Mouse (Mus musculus) central nervous system, embryonic 11.5 days (tissue): Measurements from ENCODE around the gene Timd2. TPM values are rescaled to one million over a fixed set of nuclear protein-coding genes. Genes with fewer than 3 reads are reported as not detected.

Source experiments
- polyA plus RNA-seq: library from polyadenylated mRNA; depleted of rRNA; stranded (reverse); fragments of >200 nt; gene quantifications from 2 replicates; pipeline ENCODE4 v1.2.3, GENCODE M21; 2012; rRNA removed

Timd2 gene
- polyA plus RNA-seq = 0.29 and 0.76 TPM in 2 replicates

DNA sequence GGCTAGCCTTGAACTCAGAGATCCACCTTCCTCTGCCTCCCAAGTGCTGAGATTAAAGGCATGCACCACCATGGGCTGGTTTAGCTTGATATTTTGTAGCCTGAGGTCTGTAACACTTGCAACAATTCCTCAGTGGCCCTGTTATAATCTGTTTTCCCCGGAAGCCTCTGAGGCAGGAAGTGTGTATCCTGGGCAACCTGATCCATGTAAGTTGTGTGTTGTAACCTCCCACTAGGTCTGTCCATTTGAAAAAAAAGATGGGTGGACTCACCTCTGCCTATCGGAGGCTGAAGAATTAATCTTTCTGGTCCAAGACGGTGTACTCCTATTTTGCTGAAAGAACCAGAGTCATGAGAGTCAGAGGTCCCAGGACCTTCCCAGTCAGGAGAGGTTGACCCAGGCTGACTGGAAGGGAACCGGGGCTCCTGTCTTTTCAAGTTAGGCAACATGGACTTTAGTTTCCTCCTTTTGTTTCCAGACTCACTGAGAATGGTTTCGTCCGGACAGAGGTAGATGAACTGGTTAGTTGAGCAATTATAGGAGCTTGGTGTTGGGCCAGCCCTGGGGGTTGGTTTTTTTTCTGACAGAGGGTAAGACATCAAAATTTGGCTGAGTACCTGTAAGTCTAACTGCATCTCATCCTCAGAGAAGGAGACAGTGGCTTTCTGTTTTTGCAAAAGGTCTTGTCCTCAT lies at the start of gene Timd2:
Timd2 (minus strand) TSS at position 398 of the 693 bp plus-strand sequence.

DNA sequence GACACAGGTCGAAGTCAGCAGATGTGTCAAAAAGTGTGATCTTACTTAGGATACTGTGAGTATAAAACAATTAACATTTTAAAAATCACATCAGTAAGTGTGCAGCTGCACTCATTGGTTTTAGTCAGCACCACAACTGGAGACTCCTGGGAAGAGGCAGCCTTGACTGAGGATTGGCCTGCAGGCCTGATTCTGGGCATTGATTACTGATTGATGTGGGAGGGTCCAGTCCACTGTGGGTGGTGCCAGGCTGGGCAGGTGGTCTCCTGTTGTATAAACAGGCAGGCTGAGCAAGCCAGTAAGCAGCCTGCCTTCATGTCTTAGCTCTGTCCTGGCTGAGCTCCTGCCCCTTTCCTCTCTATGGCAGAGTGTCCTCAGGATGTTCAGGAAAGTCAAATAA lies 28.2 kb upstream of the Timd2 start, which contains the start of gene Havcr1:
Havcr1 (plus strand) TSS at position 5 of the 400 bp plus-strand sequence.

DNA sequence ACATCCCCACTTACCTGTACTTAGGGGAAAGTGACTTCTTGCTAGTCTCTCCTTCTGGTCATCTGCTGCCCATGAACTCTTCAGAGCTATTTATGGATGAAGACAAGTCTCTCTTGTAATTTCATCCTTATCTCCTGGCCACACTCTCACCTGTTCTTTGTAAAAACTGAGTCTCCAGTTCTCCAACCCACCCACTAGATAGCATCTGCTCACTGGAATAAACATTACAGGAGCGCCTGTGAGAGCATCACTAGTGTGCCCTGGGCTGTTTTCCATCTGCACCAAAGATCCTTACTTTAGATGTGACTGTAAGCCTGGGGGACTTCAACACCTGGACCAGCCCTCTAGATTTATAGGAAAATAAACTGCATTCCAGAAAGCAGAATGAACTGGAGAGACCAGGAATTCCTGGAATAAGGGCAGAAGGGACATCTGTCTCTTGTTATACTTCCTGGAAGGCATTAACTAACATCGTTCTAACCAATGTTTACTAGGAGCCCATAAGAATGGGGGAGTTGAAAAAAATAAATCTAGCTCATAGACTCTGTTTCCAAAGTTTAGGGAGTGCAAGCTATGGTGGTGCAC lies 77.6 kb downstream of the Timd2 start, which contains the start of gene Dppa1:
Dppa1 (minus strand) TSS at position 51 of the 585 bp plus-strand sequence.

Other genes starting within 250 kb of the Timd2 start
- gene Gm12169, start 182.8 kb downstream of the Timd2 start, polyA plus RNA-seq = not detected in 2 replicates
- gene BC053393, start 135.5 kb downstream of the Timd2 start, polyA plus RNA-seq = 0.02 and 0.04 TPM in 2 replicates
- not detected in 2 replicates for gene Dppa1, start 77.8 kb downstream of the Timd2 start, polyA plus RNA-seq
- 0.04 and 0.21 TPM in 2 replicates for gene Havcr1, start 28.0 kb upstream of the Timd2 start, polyA plus RNA-seq
- gene Timd4, start 103.7 kb upstream of the Timd2 start, polyA plus RNA-seq = 0.25 and 0.40 TPM in 2 replicates